Mouse (Mus musculus) spleen, postnatal 4 days (tissue): Measurements from ENCODE around the gene Ddit4l.
A peak's percentile ranks its signal among the peaks of the same experiment; 100 is the strongest.
"Not testable (repeated sequence)": the region's sequence is repeated elsewhere in the genome, so short reads cannot be mapped to it uniquely, and the experiment has no call there.

ENCODE experiments used
- DNase-seq, 2 experiments: peaks; one replicate each; pipeline ENCODE4 v3.0.0; 2022; ENCODE audit warnings: low spot score in 2 of 2

The Ddit4l gene

GRCm38 (mm10) chr3:137621312-137621711, at the start of gene Ddit4l:
Ddit4l (plus strand) TSS chr3:137621612.
- not testable (repeated sequence) for DNase-seq

- DNase-seq, result no peak
Observed at GRCm38 (mm10) chr3:137576146-137576545, 45.3 kb upstream of the Ddit4l start.

DNA sequence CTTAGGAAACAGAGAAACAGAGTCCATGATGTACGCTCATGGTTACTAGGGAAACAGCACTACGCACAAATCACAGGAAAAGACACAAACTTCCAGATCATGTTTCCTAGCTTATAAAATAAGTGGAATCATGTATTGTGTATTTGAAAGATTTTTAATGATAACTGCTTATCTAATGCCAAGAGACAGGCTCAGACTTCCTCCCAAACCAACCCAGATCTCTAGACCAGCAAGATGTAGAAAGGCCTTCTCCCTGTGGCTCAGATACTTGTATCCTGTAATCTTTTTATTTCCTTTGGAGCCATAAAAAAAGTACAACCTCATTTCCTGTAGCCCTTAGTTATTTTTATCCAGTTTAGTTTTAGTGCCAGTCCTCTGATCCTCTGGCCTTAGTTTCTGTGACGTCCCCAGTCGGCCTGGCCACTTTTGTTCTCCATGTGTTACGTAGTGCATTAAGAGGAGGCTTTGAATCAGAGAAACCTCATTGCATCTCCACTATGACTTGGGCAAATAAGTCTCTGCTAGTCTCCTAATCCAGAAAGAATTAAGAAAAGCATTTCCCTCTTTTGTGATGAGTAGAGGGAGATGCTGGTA, 34.9 kb upstream of the Ddit4l start:
- no peak for DNase-seq

DNA sequence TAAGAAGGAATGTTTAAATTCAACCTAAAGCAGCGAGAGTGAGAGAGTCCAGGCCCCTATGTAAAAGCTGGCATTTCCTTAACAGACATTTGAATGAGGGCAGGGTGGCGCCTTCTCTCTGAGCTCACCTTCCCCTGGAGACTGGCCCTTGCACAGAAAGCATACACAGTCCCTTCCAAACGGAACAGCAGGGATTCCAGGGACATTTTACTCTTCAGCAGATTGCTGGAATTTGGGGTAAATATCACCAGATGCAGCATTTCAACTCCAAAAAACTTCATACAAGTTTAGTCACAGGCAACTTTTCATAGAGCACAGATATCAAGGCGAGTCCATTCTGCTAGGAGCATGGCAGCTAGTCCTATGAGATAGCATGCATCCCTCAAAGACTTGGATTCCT, 31.6 kb upstream of the Ddit4l start:
- DNase-seq, result no peak

- DNase-seq, result no peak
Observed at GRCm38 (mm10) chr3:137594332-137594905, 27.0 kb upstream of the Ddit4l start.

DNA sequence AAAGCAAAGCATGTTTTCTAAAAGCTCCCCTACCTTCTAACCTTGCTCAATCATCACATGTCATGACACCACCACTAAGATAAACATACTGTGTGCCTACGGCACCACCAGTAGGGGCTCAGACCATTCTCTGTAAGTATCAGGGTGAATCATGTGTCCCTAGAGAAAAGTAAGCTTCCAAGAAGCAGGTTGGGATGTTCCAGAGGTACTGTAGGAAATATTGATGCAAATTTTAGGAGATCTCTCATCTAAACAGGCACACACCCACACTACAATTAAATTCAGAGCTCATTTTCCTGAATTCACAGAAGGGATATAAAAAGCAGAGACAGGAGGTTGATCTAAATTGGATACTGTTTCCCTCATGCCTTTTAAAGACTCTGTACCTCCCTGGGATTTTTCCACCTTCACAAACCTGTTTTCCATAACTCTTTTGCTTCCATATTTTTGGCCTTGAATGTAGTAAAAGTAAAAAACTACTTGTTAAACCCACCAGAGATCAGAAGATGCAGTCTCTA, 12.4 kb upstream of the Ddit4l start:
- DNase-seq, result no peak

- no peak for DNase-seq
Observed at GRCm38 (mm10) chr3:137610457-137611109, 10.8 kb upstream of the Ddit4l start.

GRCm38 (mm10) chr3:137611110-137611857, 10.1 kb upstream of the Ddit4l start:
- no peak for DNase-seq

GRCm38 (mm10) chr3:137611981-137612380, 9.4 kb upstream of the Ddit4l start:
- DNase-seq, result no peak

GRCm38 (mm10) chr3:137620540-137620939, 872 bp upstream of the Ddit4l start:
- DNase-seq, result no peak

GRCm38 (mm10) chr3:137622091-137622490, 679 bp downstream of the Ddit4l start:
- DNase-seq, result no peak

GRCm38 (mm10) chr3:137622895-137623580, 1.6 kb downstream of the Ddit4l start:
- no peak for DNase-seq

- peak; percentile 33 to 66 for DNase-seq
Observed at GRCm38 (mm10) chr3:137623581-137624362, 2.4 kb downstream of the Ddit4l start.

DNA sequence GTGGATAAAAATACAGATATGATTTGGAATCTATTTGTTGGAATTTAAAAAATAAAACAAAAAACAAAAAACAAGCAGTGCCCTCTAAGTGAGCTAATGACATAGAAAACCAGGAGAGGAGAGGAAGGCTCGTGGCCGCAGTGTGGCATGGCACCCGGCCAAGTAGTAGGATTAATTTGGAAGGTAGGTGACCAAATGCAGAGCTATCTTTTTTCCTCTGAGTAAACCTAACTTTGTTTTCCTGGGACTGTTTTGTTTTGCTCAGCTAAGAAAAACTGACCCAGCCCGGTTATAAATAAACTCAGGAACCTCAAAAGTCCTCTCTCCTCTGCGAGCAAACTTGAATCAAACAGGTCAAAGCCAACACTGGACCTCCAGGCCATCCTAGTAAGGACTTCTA, 3.6 kb downstream of the Ddit4l start:
- DNase-seq, result no peak

DNA sequence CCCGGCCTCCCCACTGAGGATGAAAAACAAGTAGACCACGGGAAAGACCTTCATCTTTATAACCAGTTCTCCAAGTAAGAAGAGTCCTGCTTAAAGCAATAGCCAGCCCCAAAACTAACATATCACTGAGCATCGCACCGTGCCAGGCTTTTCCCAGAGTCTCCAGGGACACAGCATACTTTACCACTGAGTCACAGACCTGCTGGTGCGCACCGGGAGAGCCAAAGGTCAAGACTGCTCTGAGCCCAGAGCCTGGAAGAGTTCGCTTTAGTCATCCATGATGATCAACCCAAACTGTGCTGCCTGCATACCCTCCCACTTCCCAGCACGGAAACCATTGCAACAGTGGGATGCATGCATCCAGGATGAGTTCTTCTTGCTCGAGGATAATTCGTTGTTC, 12.3 kb downstream of the Ddit4l start:
- DNase-seq, result no peak

DNA sequence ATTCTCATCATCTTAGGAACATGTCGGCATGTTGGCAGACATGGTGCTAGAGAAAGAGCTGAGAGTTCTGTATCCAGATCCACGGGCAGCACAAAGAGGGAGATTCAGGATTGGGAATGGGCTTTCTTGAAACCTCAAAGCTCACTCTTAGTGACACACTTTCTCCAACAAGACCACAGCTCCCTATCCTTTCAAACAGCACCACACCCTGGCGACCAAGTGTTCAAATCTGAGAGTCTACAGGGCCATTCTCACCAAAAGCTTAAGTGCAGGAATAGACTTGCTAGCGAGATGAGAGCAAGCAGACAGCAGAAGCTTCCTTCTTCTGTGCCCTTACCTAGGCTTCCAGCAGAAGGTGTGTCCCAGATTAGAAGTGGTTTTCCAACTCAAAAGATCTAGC, 15.2 kb downstream of the Ddit4l start:
- DNase-seq, result no peak

- no peak for DNase-seq
Observed at GRCm38 (mm10) chr3:137641238-137641637, 19.8 kb downstream of the Ddit4l start.

- no peak for DNase-seq
Observed at GRCm38 (mm10) chr3:137642137-137642536, 20.7 kb downstream of the Ddit4l start.

GRCm38 (mm10) chr3:137642568-137642967, 21.2 kb downstream of the Ddit4l start:
- DNase-seq, result no peak

- DNase-seq, result no peak
Observed at GRCm38 (mm10) chr3:137644081-137644480, 22.7 kb downstream of the Ddit4l start.

DNA sequence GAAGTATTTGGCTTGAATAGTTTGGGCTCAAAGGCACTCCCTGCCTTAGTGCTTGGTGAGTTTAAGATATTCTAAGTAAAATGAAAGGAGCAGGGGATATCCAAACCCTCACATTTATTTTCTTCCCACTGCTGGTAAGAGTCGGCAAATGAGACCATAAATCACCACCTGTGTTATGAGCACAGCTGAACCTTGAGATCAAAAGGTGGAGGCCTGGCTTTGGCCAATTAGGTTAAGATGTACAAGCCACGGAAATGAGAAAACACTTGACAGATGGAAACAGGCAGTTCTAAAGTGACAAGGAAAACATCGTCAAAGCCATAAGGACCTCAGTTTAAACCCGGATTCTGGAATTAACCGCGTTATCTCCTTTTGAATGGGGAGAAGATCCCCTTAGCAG, 23.5 kb downstream of the Ddit4l start:
- DNase-seq, result no peak
